Mouse (Mus musculus): Measurements from ENCODE around the gene Mkrn2os. TPM values are rescaled to one million over a fixed set of nuclear protein-coding genes. Genes with fewer than 3 reads are reported as not detected.
A peak's percentile ranks its signal among the peaks of the same experiment; 100 is the strongest.

Mkrn2os gene
- total RNA-seq, 2 experiments from 2014 or later = 0.20 TPM; not detected in 1

DNA sequence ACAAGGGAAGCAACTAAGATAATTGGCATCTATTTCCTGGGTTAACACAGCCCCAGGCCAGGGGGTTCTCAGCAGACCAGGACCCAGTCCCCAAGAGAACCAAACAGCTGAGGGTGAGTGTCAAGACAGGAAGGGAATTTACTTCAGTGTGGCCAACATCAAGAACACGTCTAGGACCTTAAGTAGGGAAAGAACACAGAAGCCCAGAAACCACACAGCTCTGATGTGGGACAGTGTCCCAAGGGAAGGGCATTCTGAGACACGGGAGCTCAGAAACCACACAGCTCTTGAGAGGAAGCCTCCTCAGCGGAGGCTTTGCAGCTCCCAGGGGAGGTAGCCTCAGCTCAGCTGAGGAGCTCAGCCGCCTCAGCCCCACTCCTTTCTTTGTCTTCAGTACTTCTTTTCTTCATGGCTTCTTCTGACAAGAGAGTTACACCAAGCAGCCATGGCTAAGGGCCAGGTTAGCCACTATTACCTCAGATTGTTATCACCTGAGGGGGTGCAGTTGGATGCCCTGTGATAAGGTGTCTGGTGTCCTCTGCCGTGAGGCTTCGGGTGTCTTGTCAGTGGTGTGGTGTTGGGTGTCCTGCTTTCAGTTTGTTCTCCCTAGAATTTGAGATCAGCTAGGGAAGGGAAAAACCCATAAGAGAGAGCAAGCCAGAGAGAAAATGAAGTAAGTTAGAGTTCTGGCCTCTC is 8.8 kb downstream of the Mkrn2os start:
- intact Hi-C loops (cut with DNase I) = no loop called here
- DNase-seq = no peak

DNA sequence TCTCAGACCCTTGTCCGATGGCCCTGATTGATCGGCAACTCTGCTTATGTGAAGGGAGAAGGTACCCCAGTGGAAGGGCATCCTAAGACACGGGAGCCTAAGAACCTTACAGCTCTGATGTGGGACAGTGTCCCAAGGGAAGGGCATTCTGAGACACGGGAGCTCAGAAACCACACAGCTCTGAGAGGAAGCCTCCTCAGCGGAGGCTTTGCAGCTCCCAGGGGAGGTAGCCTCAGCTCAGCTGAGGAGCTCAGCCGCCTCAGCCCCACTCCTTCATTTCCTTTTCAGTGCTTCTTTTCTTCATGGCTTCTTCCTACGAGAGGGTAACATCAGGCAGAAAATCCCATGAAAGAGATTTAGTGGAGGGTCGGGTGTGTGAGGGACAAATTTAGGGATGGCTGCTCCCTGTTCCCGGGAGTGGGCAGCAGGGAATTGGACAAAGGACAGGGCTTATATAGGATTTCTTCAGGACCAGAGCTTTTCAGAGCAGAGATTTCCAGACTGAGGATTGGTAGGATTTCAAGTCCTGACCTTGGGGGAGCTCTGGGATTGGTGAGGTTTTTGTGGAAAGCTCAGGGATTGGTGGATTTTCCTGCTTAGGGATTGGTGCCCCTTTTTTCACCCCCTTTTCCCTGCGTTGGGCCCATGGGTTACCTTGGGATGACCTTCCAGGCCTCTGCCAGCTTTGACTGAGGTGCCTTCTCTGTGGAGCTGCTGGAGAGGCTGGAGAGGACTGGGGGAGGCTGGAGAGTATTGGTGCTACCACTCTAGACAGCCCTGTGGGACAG is 9.9 kb downstream of the Mkrn2os start:
- intact Hi-C loops (cut with DNase I) = no loop called here
- no peak for DNase-seq

DNA sequence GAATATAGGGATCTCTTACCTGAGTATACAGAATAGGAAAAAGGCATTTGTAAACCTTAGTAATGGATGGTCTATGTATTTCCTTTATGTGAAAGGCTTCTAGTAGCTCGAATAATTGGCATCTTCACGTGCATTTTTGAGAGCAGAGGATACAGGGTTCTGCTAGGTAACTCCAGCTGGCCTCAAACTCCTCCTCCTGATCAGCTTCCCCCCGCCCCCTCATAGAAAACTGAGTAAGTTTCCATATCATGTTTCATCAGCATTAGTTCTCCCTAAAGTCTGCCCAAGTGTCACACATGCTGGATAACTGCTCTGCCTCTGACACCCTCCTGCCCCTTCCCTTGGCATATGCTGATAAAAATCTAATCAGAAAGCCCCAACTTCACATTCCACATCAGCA is 11.6 kb downstream of the Mkrn2os start:
- intact Hi-C loops (cut with DNase I) = no loop called here
- DNase-seq = no peak

- intact Hi-C loops (cut with DNase I) = no loop called here
- no peak for DNase-seq
Observed at GRCm38 (mm10) chr6:115577941-115578340, 14.4 kb downstream of the Mkrn2os start.

DNA sequence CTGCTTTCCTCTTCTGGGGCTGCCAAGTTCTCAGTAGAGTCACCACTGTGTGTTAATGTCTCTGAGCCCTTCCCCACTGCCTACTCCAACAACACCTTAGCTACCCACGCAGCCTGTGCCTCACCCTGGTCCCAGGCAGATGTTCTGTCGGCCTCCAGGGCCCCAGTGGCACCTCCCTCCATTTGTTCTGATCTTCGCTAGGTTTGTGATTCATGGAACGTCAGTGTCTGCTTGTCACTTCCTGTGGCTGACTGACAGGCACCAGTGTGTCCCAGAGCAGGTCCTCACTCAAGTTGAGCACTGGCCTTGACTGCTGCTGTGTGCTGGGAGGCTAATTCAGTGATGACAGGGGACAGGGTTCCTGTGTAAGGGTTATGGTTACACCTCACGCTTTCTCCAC is 15.0 kb downstream of the Mkrn2os start:
- no peak for DNase-seq
- intact Hi-C loops (cut with DNase I) = no loop called here

DNA sequence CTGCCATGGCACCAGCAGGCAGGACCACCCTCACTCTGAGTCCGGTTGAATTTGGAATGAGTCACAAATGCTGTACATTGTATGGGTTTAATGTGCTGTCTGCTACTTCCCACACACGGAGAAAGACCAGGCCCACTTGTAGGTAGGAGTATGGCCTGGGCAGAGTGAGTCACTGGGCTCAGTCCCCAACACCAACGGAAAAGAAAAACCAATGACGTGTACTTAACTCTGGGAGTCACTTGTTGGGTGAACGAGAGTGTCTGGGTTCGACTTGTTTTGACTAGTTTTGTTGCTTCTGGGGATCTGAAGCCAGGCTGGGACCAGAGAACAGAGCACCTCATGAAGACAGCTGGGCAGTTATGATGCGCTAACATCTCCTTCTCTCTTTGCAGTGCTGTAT is 18.2 kb downstream of the Mkrn2os start:
- DNase-seq = no peak
- intact Hi-C loops (cut with DNase I) = no loop called here

DNA sequence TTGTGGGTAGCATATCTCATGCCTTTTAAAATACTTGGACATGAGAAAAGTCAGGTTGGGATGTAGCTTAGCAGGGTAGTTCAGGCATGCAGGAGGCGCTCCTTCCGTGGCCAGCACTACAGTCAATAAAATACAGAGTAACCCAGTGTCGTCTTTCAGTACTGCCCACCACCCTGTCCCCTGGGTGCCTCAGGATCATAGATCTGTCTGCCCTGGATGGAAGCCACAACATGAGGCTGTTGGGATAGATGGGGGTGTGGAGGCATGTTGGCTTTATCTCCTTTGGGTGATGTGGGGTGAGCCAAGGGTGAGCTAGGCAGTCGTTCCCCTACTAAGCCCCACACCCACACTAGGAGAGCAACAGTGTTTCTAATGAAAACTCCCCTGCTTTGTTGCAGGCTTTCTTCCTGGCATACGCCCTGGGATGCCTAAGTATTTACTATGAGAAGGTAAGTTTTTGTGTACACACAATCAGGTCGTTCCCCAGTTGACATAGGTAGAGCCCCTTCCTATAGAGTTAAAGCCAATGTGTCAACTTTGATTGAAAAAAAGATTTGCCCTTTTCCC is 26.8 kb downstream of the Mkrn2os start:
- intact Hi-C loops (cut with DNase I) = no loop called here
- peak in 1 of 2 experiments; percentile 15 for DNase-seq

- no peak for DNase-seq
- intact Hi-C loops (cut with DNase I) = no loop called here
Observed at GRCm38 (mm10) chr6:115559651-115560632, 32.4 kb downstream of the Mkrn2os start.

DNA sequence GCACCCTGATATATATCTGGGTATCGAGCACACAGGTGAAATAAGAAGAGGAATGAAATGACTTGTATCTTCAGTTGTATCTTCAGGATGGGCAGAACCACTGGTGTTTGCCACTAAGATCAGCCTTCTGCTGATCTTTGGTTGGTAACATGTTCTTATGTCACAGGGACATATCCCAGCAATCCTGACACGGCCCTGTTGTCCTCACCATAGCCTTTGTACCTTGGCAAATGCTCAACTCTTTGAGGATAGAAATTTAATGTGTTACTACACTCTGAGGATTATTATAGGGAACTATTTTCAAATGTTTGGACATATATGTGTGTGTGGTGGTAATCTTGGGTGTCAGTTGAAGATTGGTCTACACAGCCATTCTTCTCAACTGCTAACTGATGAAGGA is 34.2 kb downstream of the Mkrn2os start:
- no peak for DNase-seq
- intact Hi-C loops (cut with DNase I) = no loop called here

GRCm38 (mm10) chr6:115555485-115555884 is 36.9 kb downstream of the Mkrn2os start:
- DNase-seq = no peak
- intact Hi-C loops (cut with DNase I) = no loop called here

- intact Hi-C loops (cut with DNase I) = no loop called here
- DNase-seq = peak in 1 of 2 experiments; percentile 40
Observed at GRCm38 (mm10) chr6:115546276-115546675, 46.1 kb downstream of the Mkrn2os start.

DNA sequence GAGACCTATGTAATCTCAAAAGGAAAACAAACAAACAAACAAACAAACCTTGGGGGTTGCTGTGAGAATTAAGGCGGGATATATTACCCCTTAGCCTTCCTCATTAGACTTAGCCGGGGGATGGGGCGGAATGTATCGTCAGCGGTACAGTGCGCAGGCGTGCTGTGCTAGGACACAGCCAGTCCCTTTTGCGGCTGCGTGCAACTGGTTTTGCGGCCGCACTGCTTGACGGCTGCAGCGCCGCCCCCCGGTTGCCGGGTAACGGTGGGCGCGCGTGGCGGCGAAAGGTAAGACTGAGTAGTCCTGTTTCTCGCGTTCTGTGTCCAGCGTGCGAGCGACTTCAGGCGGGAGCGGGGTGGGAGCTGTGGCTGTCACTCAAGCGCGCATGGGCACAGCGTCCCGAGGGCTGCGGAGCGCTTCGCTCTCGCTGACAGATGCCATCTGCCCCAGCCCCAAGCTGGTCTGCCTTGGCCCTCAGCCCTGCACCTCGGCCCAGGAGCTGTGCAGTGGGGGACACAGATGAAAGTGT is 47.9 kb downstream of the Mkrn2os start, which contains the start of gene Tsen2:
TSS of gene Tsen2 (plus strand) at position 223 of the 529 bp plus-strand sequence.
- DNase-seq = peak; percentile 93 to 95
- intact Hi-C loops (cut with DNase I) = no loop called here

DNA sequence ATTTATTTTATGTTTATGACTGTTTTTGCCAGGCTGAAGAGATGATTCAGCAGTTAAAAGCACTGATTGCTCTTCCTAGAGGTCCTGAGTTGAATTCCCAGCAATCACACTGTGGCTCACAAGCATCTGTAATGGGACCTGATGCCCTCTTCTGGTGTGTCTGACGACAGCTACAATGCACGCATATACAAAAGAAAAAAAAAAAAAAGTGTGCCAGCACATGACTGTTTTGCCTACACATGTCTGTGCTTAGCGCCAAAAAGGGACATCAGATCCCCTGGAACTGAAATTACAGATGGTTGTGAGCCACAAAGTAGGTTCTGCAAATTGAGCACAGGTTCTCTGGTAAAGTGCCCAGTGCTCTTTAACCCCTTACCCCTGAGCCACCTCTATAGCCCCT is 50.0 kb downstream of the Mkrn2os start:
- intact Hi-C loops (cut with DNase I) = no loop called here
- no peak for DNase-seq

- DNase-seq = no peak
- intact Hi-C loops (cut with DNase I) = no loop called here
Observed at GRCm38 (mm10) chr6:115541676-115542275, 50.6 kb downstream of the Mkrn2os start.

GRCm38 (mm10) chr6:115538645-115539429 is 53.5 kb downstream of the Mkrn2os start:
- DNase-seq = peak; percentile 62 to 75
- intact Hi-C loops (cut with DNase I) = loop anchor here (1.0 to 10.0 kb wide), 4 partner anchors 174 to 492 kb away; partner anchors contain the start of genes Gm17482 and Pparg

DNA sequence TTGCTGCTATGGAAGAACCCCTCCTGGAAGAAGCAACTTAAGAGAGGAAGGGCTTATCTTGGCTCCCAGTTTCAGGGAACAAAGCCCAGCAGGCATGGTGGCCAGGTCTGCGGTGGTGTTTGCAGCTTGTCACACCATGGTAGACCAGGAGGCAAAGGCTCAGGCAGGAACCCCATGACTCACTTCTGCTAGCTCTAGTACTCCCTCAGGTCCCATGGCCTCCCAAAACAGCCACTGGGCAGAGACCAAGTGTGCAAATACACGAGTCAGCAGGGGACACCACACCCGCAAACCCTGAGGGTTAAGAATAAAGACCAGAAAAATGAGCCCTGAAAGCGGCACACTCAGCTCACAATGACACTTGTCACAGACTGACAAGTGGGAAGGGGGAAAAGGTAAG is 56.2 kb downstream of the Mkrn2os start:
- intact Hi-C loops (cut with DNase I) = loop anchor here (5.0 to 10.0 kb wide), 2 partner anchors 171 to 489 kb away; partner anchors contain the start of gene Pparg
- no peak for DNase-seq

DNA sequence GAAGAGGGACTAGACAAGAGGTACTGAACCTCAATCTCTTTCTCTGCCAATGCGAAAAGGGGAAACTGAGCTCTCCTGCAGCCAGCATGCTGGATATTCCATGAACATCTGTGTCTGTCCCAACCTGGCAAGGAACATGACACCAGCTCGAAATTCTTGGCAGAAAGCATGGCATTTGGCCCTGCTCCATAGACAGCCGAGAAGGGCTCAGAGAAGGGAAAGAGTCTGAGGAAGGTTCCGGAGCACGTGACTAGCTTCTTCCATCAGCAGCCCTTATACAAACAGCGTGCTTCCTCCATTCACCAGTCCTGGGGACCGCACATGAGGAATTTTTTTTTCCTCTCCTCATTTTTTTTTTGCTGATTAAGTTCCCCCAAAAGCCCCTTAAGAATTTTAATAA is 57.8 kb downstream of the Mkrn2os start:
- intact Hi-C loops (cut with DNase I) = loop anchor here (5.0 to 10.0 kb wide), 2 partner anchors 170 to 487 kb away; partner anchors contain the start of gene Pparg
- peak in 1 of 2 experiments; percentile 23 for DNase-seq
